Mouse (Mus musculus) liver, embryonic 16.5 days (tissue): ENCODE results near the gene Appbp2. TPM values are rescaled to one million over a fixed set of nuclear protein-coding genes. Genes with fewer than 3 reads are reported as not detected.
A peak's percentile ranks its signal among the peaks of the same experiment; 100 is the strongest.

Source experiments
- ATAC-seq: fragments of 200-750 bp; cut with Nextera tagmentation; 2 replicates; pipeline ENCODE4 v1.8.0; 2017; ENCODE audit warnings: low read depth, mild to moderate bottlenecking, moderate number of reproducible peaks, moderate library complexity
- H3K27ac ChIP-seq: fragments of 300-500 bp; sonication (generic); 2 replicates; pipeline ENCODE4 v1.5.1; 2014; ENCODE audit warnings: mild to moderate bottlenecking, low read length
- H3K27me3 ChIP-seq: fragments of 300-500 bp; sonication (generic); 2 replicates; pipeline ENCODE4 v1.6.1; 2014; ENCODE audit warnings: low read depth, low read length, mixed read lengths; ENCODE audit not compliant: control insufficient read depth, insufficient read depth
- H3K36me3 ChIP-seq: fragments of 300-500 bp; sonication (generic); 2 replicates; pipeline ENCODE4 v1.6.1; 2014; ENCODE audit warnings: mild to moderate bottlenecking; ENCODE audit not compliant: control insufficient read depth, insufficient read depth
- H3K4me1 ChIP-seq: fragments of 300-500 bp; sonication (generic); 2 replicates; pipeline ENCODE4 v1.6.1; 2014; ENCODE audit warnings: low read depth, low read length, mixed read lengths; ENCODE audit not compliant: control insufficient read depth
- H3K4me2 ChIP-seq: fragments of 300-500 bp; sonication (generic); 2 replicates; pipeline ENCODE4 v1.6.1; 2014; ENCODE audit warnings: low read depth, low read length, mixed read lengths
- H3K4me3 ChIP-seq: fragments of 300-500 bp; sonication (generic); 2 replicates; pipeline ENCODE4 v1.5.1; 2014; ENCODE audit warnings: low read depth, mild to moderate bottlenecking, low read length
- H3K9ac ChIP-seq: fragments of 300-500 bp; sonication (generic); 2 replicates; pipeline ENCODE4 v1.6.1; 2014; ENCODE audit warnings: low read depth, low read length
- H3K9me3 ChIP-seq: fragments of 300-500 bp; sonication (generic); replicated peaks from 2 replicates; pipeline ENCODE4 v1.6.1; 2016; ENCODE audit warnings: low read length; ENCODE audit not compliant: control insufficient read depth
- WGBS: fragments of 180-500 bp; shearing (Covaris S2); extraction: QIAGEN DNeasy Blood & Tissue Kit; methylation state at CpG from one replicate; pipeline ENCODE4 v1.1.7; 2014; ENCODE audit not compliant: insufficient replicate concordance; 5-methylcytosine and 5-hydroxymethylcytosine counted together
- polyA plus RNA-seq: library from polyadenylated mRNA; unstranded; fragments of >200 nt; fragmentation: Nextera tagmentation; extraction: Ambion mirVana; gene quantifications from 2 replicates; pipeline ENCODE4 v1.2.1, GENCODE M21; 2015

Gene Appbp2
- polyA plus RNA-seq, 1 experiment from 2014 or later: 10.9 TPM

GRCm38 (mm10) chr11:85241226-85241625 lies 6.3 kb upstream of the Appbp2 start:
- H3K9me3 ChIP-seq: no peaks in the 10 kb centered on the region

DNA sequence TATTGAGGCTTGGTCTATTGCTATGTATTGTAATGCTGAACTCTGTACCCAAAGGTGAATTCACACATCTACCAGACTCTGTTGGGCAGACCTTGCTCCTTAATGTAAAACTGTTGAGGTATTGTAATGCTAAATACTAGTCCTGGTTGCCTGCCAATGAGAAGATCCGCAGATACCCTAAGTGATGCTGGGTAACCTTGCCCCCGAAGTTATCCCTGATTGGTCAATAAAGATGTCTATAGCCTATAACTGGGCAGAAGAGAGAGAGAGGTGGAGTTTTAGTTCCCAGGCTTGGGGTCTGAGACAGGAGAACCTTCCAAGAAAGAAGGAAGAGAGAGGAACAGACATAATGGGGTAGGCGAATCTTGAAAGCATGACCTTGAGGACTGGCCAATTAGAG lies 5.3 kb upstream of the Appbp2 start:
- H3K4me3 ChIP-seq: no peak overlapping the region
- no peak for ATAC-seq
- H3K27ac ChIP-seq: no peak overlapping the region
- H3K27me3 ChIP-seq: no peaks in the 10 kb centered on the region
- no peak overlapping the region for H3K9ac ChIP-seq
- H3K36me3 ChIP-seq: no peaks in the 10 kb centered on the region
- H3K4me1 ChIP-seq: peaks cover 6% of the 10 kb centered on the region
- H3K9me3 ChIP-seq: no peaks in the 10 kb centered on the region
- WGBS: 77% methylated on average over 3 of the region's 3 CpGs
- no peak overlapping the region for H3K4me2 ChIP-seq

More at GRCm38 (mm10) chr11:85241226-85241625, 6.3 kb upstream of the Appbp2 start:
- Histone ChIP-seq H3K4me3 (no peak overlapping the region), H3K4me1 (no peaks in the 10 kb centered on the region), H3K9ac (no peak overlapping the region), H3K27ac (no peak overlapping the region), H3K4me2 (no peak overlapping the region), H3K36me3 (no peaks in the 10 kb centered on the region), H3K27me3 (no peaks in the 10 kb centered on the region)
- no peak for ATAC-seq
- 74% methylated on average over 8 of the region's 8 CpGs for WGBS

GRCm38 (mm10) chr11:85234363-85234989 lies 454 bp downstream of the Appbp2 start:
- Histone ChIP-seq H3K27me3 (no peaks in the 10 kb centered on the region), H3K9me3 (no peaks in the 10 kb centered on the region), H3K36me3 (no peaks in the 10 kb centered on the region), H3K9ac (peak overlapping the region; percentile 95), H3K4me3 (peak overlapping the region; percentile 95), H3K27ac (peak overlapping the region; percentile 94), H3K4me1 (peaks cover 13% of the 10 kb centered on the region), H3K4me2 (peak overlapping the region; percentile 94)
- ATAC-seq: peak; percentile 94
- WGBS: under 1% methylated on average over 70 of the region's 70 CpGs

- Histone ChIP-seq H3K9ac (peak overlapping the region; percentile 95), H3K4me2 (peak overlapping the region; percentile 94), H3K27ac (peak overlapping the region; percentile 94; the same call in 1 of the 2 replicates), H3K4me3 (peak overlapping the region; percentile 95), H3K27me3 (no peaks in the 10 kb centered on the region), H3K4me1 (peaks cover 13% of the 10 kb centered on the region), H3K9me3 (no peaks in the 10 kb centered on the region), H3K36me3 (no peaks in the 10 kb centered on the region)
- ATAC-seq: no peak
- 6% methylated on average over 9 of the region's 9 CpGs for WGBS
These were observed 1.2 kb downstream of the Appbp2 start for GRCm38 (mm10) chr11:85233676-85234210.

GRCm38 (mm10) chr11:85223248-85223647 lies 11.7 kb downstream of the Appbp2 start:
- Histone ChIP-seq H3K27me3 (no peaks in the 10 kb centered on the region), H3K36me3 (no peaks in the 10 kb centered on the region), H3K4me3 (no peak overlapping the region), H3K9me3 (no peaks in the 10 kb centered on the region), H3K4me1 (no peaks in the 10 kb centered on the region; the same call in 1 of the 2 replicates), H3K9ac (no peak overlapping the region), H3K27ac (no peak overlapping the region), H3K4me2 (no peak overlapping the region)
- 0 out of 2 replicates have a peak, but pooled peaks have one; percentile 9 for ATAC-seq
- WGBS: 77% methylated on average over 3 of the region's 3 CpGs

DNA sequence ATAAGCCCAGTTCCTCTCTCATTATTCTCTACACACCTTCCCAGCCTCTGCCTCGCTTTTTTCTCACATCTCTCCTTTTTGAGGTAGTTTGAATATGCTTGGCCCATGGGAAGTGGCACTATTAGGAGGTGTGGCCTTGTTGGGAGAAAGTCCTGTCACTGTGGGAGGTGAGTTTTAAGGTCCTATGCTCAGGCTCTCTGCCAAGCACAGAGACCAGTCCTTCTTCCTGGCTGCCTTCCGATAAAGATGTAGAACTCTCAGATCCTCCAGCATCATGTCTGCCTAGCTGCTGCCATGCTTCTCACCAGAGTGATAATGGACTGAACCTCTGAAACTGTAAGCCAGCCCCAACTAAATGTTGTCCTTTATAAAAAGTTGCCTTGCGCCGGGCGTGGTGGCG lies 12.4 kb downstream of the Appbp2 start:
- no peaks in the 10 kb centered on the region for H3K9me3 ChIP-seq
- no peak for ATAC-seq
- 90% methylated on average over 6 of the region's 6 CpGs for WGBS
- no peaks in the 10 kb centered on the region for H3K4me1 ChIP-seq
- H3K9ac ChIP-seq: no peak overlapping the region
- no peak overlapping the region for H3K27ac ChIP-seq
- H3K36me3 ChIP-seq: no peaks in the 10 kb centered on the region
- H3K4me3 ChIP-seq: no peak overlapping the region
- H3K4me2 ChIP-seq: no peak overlapping the region
- H3K27me3 ChIP-seq: no peaks in the 10 kb centered on the region

DNA sequence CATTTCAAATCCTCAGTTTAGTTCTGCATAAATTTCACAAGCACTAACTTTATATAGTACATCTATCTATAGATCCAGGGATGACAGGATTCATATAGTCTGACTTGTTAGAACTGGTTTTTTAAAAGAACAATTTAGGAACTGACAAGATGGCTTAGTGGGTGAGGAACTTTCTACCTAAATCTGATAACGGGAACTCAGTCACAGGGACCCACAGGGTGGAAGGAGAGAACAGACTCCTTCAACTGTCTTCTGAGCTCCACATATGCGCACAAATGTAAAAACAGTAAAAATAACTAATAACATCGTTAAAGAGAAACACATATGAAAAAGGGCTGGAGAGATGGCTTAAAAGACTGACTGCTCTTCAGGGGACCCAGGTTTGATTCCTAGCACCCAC lies 15.9 kb downstream of the Appbp2 start:
- 75% methylated on average over 3 of the region's 3 CpGs for WGBS
- Histone ChIP-seq H3K27ac (no peak overlapping the region), H3K36me3 (peaks cover 4% of the 10 kb centered on the region), H3K4me1 (no peaks in the 10 kb centered on the region), H3K4me3 (no peak overlapping the region), H3K4me2 (no peak overlapping the region), H3K9me3 (no peaks in the 10 kb centered on the region), H3K27me3 (no peaks in the 10 kb centered on the region), H3K9ac (no peak overlapping the region)
- ATAC-seq: no peak

DNA sequence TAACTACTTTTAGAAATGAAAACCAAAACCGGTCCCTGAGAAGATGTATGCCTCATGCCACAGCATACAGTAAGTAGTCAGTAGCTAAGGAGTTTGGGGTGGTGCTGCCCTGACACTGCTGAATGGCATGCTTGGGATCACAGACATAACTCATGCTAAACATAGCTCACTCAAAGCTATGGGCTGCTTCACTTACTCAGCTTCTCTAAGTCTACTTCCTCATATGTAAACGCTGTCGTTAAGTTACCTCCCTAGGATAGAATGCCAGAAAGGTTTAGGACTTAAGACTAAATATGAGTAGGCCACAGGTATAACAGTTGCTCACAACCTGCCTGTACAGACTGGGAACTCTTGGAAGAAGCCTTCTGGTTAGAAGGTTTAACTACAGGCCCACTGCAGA lies 20.3 kb downstream of the Appbp2 start:
- Histone ChIP-seq H3K9ac (no peak overlapping the region), H3K4me2 (no peak overlapping the region), H3K36me3 (peaks cover 9% of the 10 kb centered on the region), H3K27ac (no peak overlapping the region), H3K4me3 (no peak overlapping the region), H3K27me3 (no peaks in the 10 kb centered on the region), H3K9me3 (no peaks in the 10 kb centered on the region), H3K4me1 (peaks cover 2% of the 10 kb centered on the region; the same call in 1 of the 2 replicates)
- no peak for ATAC-seq
- 76% methylated on average over 3 of the region's 3 CpGs for WGBS

- Histone ChIP-seq H3K27me3 (no peaks in the 10 kb centered on the region), H3K27ac (no peak overlapping the region), H3K4me1 (peaks cover 2% of the 10 kb centered on the region; the same call in 1 of the 2 replicates), H3K9me3 (no peaks in the 10 kb centered on the region), H3K9ac (no peak overlapping the region), H3K4me2 (no peak overlapping the region), H3K36me3 (peaks cover 12% of the 10 kb centered on the region), H3K4me3 (no peak overlapping the region)
- WGBS: 63% methylated on average over 2 of the region's 2 CpGs
- peak; percentile 48; the same call in 1 of the 2 replicates for ATAC-seq
These were observed 21.7 kb downstream of the Appbp2 start for GRCm38 (mm10) chr11:85213215-85213614.
